Mouse (Mus musculus) frontal cortex, adult (tissue): Measurements from ENCODE around the gene Olfr1331.
A peak's percentile ranks its signal among the peaks of the same experiment; 100 is the strongest.
"Not testable (repeated sequence)": the region's sequence is repeated elsewhere in the genome, so short reads cannot be mapped to it uniquely, and the experiment has no call there.

Source experiments
- ATAC-seq: cut with Nextera tagmentation; 2 replicates; pipeline ENCODE4 v1.9.2; 2017; ENCODE audit warnings: mild to moderate bottlenecking, moderate library complexity, mixed read lengths; ENCODE audit not compliant: low TSS enrichment

The Olfr1331 gene

DNA sequence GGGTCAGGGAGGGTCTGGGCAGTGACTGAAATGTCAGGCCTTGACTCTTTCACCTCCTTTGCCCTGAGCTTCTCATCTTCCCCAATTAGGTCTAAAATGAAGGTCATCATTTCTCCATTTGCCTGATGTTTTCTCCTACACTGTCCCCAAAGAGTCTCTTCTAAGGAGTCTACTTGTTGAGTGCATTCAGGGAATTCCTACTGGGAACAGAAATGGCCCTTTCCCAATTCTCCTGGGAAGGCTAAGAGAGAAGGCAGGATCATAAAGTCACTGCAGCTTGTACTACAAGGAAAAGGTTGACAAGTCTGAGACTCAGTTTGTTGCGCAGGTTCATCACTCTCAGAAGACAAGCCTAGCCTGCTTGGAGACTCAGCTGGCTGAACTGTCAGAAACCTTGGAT is at the start of gene Olfr1331:
Olfr1331 (plus strand) TSS at position 301 of the 400 bp plus-strand sequence.
- ATAC-seq: no peak

DNA sequence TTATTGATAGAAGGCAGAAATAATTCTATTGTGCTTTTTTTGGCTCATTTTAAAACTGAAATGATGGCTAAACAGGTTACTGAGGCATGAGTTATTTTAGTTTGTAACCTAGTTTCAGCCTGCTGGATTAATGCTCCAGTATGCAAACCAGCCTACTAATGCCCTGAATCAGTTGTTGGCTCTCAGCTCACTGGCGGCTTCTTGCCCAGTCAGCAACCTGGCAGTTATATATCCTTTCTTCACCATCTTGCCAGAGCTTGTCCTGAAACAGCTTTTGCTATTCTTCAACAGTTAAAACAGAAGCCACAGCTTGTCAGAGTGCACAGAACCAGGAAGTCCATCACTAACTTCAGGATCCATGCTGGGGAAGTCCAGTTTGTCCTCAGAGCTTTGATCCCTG is 45.5 kb upstream of the Olfr1331 start:
- no peak for ATAC-seq

DNA sequence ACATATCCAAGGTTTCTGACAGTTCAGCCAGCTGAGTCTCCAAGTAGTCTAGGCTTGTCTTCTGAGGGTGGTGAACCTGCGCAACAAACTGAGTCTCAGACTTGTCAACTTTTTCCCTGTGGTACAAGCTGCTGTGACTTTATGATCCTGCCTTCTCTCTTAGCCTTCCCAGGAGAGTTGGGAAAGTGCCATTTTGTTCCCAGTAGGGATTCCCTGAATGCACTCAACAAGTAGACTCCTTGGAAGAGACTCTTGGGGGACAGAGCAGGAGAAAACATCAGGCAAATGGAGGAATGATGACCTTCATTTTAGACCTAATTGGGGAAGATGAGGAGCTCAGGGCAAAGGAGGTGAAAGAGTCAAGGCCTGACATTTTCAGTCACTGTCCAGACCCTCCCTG is 28.3 kb upstream of the Olfr1331 start, which contains the start of gene Olfr1333:
Olfr1333 (minus strand) TSS at position 101 of the 400 bp plus-strand sequence.
- no peak for ATAC-seq

DNA sequence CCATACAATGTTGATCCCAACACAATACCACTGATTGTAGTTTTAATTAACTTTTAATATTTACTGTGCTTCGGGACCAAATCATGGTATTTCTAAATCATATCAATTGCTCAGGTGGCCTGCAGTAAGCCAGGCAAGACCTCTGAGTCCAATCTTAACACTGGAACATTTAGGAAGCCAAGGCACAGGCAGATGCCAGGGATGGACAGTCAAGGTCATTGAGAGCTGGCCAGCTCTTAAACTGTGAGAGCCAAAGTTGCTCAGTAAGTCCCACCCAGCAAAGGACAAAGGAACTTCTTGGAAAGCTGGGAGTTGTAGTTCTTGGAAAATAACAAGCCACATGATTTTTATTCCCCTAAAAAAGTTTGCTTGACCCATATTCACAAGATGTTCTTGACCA is 2.7 kb upstream of the Olfr1331 start:
- no peak for ATAC-seq

DNA sequence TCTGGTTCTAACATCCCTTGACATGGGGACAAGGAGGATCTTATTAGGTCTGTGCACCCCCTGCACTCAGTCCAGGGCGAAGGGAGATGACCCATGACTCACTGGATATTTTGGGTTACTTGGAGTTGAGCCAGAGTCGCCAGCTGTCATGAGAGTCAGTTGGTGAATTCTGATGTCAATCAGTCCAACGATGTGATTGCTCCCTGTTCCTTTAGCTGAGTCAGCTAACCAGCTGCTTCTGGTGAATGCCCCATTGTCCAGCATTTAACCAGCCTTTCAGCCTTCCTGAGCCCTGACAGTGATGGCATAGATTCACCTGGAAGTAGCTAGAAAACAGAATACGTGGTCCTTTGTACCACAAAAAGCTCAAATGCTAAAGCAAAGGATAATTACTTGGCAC is 1.7 kb upstream of the Olfr1331 start:
- ATAC-seq: peak; percentile 59; the same call in 1 of the 2 replicates

DNA sequence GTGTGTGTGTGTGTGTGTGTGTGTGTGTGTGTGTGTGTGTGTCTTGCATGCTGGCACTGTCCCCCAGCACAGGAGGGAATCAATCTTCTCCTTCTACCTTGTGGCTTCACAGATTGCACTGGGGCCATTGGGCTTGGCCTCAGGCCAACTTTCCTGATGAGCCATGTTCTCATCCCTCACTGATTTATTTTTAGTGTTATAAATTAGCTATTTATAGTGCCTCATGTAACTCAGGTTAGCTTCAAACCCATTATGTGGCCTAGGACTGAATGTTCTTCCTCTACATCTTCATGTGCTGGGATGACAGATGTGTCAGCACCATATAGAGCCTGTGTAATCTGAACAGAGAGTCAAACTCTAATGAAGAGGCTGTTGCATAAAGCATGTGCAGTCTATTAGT is 3.1 kb downstream of the Olfr1331 start:
- no peak for ATAC-seq

DNA sequence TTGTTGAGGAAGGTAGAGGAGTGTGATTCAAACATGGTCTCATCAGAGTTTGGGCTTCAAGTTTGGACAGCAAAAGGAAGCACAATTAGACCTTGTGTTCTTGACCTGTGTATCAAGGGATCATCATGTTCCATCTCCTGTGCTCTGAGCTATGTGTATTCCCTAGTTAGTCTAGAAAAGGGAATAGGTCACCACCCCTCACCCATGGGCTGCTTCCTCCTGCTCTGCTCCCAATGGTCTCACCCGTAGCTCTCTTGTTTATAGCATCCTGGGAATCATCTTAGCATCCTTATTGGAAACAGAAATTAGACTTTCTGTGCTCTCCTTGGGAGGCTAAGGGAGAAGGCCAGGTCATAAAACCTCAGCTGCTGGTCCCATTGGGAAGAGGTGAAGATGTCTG is 23.8 kb downstream of the Olfr1331 start, which contains the start of gene Olfr1330:
Olfr1330 (plus strand) TSS at position 301 of the 400 bp plus-strand sequence.
- no peak for ATAC-seq

DNA sequence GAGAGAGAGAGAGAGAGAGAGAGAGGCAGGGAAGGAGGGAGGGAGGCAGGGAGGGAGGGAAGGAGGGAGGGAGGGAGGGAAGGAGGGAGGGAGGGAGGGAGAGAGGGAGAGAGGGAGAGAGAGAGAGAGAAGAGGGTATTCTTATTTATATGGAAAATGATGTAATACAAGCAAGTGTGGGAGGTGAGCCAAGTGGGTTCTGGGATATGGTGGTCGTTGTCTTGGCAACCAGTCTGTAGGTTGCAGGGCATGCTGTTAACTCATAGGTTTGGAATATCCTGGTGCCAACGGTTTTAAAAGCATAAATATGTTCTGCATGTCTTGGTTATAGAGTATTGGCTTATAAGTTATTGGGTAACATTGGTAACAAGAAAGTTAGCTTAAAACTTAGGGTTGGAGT is 37.5 kb downstream of the Olfr1331 start:
- ATAC-seq: no peak

DNA sequence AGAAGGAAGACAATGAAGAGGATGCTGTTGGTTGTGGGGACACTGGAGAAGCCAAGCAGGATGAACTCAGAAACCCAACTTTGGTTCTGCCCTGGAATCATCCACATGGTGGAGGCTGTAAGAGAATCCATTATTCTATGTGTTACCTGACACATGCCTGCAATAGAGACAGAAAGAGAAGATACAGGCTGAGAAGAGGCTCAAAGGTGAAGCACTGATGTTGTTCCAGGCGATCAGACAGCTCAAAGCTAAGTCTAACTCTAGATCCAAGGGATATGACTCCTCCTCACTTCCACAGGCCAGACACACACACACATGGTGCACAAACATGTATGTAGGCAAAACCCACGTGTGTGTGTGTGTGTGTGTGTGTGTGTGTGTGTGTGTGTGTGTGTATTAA is 52.9 kb downstream of the Olfr1331 start, which contains the start of gene Olfr1329:
Olfr1329 (minus strand) TSS at position 101 of the 400 bp plus-strand sequence.
- ATAC-seq: not testable (repeated sequence)
